Mouse (Mus musculus): ENCODE measurements around the gene Dnmt1. TPM values are rescaled to one million over a fixed set of nuclear protein-coding genes. Genes with fewer than 3 reads are reported as not detected.

Dnmt1 gene
- polyA plus RNA-seq, 2 experiments, result 43.1 to 55.9 TPM

- no peak overlapping the region for H3K9ac ChIP-seq (replicated peaks)
Measured at GRCm38 (mm10) chr9:20895382-20895781, 64.3 kb downstream of the Dnmt1 start.

GRCm38 (mm10) chr9:20894629-20895028 is 65.1 kb downstream of the Dnmt1 start:
- WGBS (ENCODE audit: insufficient replicate concordance), result 83% methylated on average over 15 of the region's 15 CpGs
- Histone ChIP-seq H3K27me3 (ENCODE audit: control insufficient read depth, insufficient read depth, low read length) (no peaks in the 10 kb centered on the region), H3K9ac (replicated peaks) (no peak overlapping the region), H3K9me3 (ENCODE audit: control insufficient read depth, low read length) (no peaks in the 10 kb centered on the region), H3K27ac (no peak overlapping the region), H3K4me3 (ENCODE audit: insufficient read depth in 1 of 2, low read depth in 2 of 2, low read length in 2 of 2) (no peak overlapping the region), H3K4me2 (ENCODE audit: low read depth) (no peak overlapping the region), H3K4me1 (replicated peaks; ENCODE audit: control insufficient read depth in 2 of 2, insufficient read depth in 2 of 2, low read length in 1 of 2) (peaks cover 8 to 15% of the 10 kb centered on the region in 2 experiments), H3K36me3 (replicated peaks; ENCODE audit: control insufficient read depth, insufficient read depth, low read depth) (peaks cover 56% of the 10 kb centered on the region)
- no peak for TF ChIP-seq EP300 (IDR thresholded peaks at IDR 0.05; ENCODE audit: low read depth)
- no peak for TF ChIP-seq CTCF (IDR thresholded peaks at IDR 0.05; ENCODE audit: low read depth)
- DNase-seq (ENCODE audit: low read depth in 3 of 3, low spot score in 3 of 3) (no peak), ATAC-seq (ENCODE audit: insufficient read depth) (no peak)

More at GRCm38 (mm10) chr9:20895382-20895781, 64.3 kb downstream of the Dnmt1 start:
- Histone ChIP-seq H3K9me3 (ENCODE audit: control insufficient read depth, low read length) (no peaks in the 10 kb centered on the region), H3K4me2 (ENCODE audit: low read depth) (no peak overlapping the region), H3K4me3 (ENCODE audit: insufficient read depth in 1 of 2, low read depth in 2 of 2, low read length in 2 of 2) (no peak overlapping the region), H3K27ac (no peak overlapping the region), H3K27me3 (ENCODE audit: control insufficient read depth, insufficient read depth, low read length) (no peaks in the 10 kb centered on the region), H3K36me3 (replicated peaks; ENCODE audit: control insufficient read depth, insufficient read depth, low read depth) (peaks cover 48% of the 10 kb centered on the region), H3K4me1 (replicated peaks; ENCODE audit: control insufficient read depth in 2 of 2, insufficient read depth in 2 of 2, low read length in 1 of 2) (peaks cover 4 to 7% of the 10 kb centered on the region in 2 experiments)
- DNase-seq (ENCODE audit: low read depth in 3 of 3, low spot score in 3 of 3), result no peak
- 83% methylated on average over 9 of the region's 9 CpGs for WGBS (ENCODE audit: insufficient replicate concordance)
- ATAC-seq (ENCODE audit: insufficient read depth), result no peak
- no peak for TF ChIP-seq EP300 (IDR thresholded peaks at IDR 0.05; ENCODE audit: low read depth)
- no peak for TF ChIP-seq CTCF (IDR thresholded peaks at IDR 0.05; ENCODE audit: low read depth)

DNA sequence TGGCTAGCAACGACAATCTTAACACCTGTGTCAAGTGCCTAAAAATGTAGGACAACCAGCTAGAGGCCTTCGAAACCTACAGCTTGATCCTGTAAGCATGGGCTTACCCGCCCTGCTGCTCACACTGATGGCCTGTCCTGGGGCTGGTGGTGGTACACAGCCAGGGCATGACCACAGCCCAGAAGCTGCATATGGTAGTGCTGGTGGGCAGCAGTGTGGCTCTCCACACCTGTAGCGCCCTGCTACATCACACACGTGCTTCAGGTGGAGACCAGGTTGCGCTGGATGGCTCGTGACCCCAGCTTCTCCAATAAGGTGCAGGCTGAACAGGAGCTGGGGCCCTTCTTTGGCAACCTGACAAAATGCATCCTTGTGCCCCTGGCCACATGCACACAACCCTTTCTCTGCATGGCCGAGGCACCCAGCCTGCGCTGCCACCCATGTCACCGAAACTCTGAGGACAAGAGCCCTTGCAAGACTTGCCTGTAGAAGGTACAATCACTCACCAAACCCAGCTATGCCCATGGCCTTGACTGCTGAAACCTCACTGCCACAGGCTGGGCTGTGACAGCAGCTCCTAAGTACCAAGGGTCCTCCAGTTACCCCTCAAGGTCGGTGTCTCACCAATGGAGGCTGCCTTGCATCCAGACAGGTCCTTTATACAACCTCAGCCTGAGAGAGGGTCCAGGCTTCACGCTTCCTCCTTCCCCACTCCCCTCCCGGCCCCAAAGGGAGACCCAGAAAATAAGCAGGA is 65.9 kb downstream of the Dnmt1 start:
- Histone ChIP-seq H3K4me3 (ENCODE audit: insufficient read depth in 1 of 2, low read depth in 2 of 2, low read length in 2 of 2) (no peak overlapping the region), H3K4me2 (ENCODE audit: low read depth) (no peak overlapping the region), H3K9me3 (ENCODE audit: control insufficient read depth, low read length) (no peaks in the 10 kb centered on the region), H3K36me3 (replicated peaks; ENCODE audit: control insufficient read depth, insufficient read depth, low read depth) (peaks cover 60% of the 10 kb centered on the region), H3K4me1 (replicated peaks; ENCODE audit: control insufficient read depth in 2 of 2, insufficient read depth in 2 of 2, low read length in 1 of 2) (peaks cover 13 to 15% of the 10 kb centered on the region in 2 experiments), H3K27ac (no peak overlapping the region), H3K27me3 (ENCODE audit: control insufficient read depth, insufficient read depth, low read length) (no peaks in the 10 kb centered on the region), H3K9ac (replicated peaks) (no peak overlapping the region)
- 76% methylated on average over 13 of the region's 13 CpGs for WGBS (ENCODE audit: insufficient replicate concordance)
- DNase-seq (ENCODE audit: low read depth in 3 of 3, low spot score in 3 of 3), result no peak
- TF ChIP-seq EP300 (IDR thresholded peaks at IDR 0.05; ENCODE audit: low read depth), result no peak
- no peak for TF ChIP-seq CTCF (IDR thresholded peaks at IDR 0.05; ENCODE audit: low read depth)
- no peak for ATAC-seq (ENCODE audit: insufficient read depth)

GRCm38 (mm10) chr9:20893069-20893468 is 66.6 kb downstream of the Dnmt1 start:
- no peaks in the 10 kb centered on the region for H3K27me3 ChIP-seq (ENCODE audit: control insufficient read depth, insufficient read depth, low read length)
- WGBS (ENCODE audit: insufficient replicate concordance), result 42% methylated on average over 5 of the region's 5 CpGs
- DNase-seq (ENCODE audit: low read depth in 3 of 3, low spot score in 3 of 3) (no peak), ATAC-seq (ENCODE audit: insufficient read depth) (no peak)
- TF ChIP-seq EP300 (IDR thresholded peaks at IDR 0.05; ENCODE audit: low read depth) (no peak), CTCF (IDR thresholded peaks at IDR 0.05; ENCODE audit: low read depth) (no peak)
- no peaks in the 10 kb centered on the region for H3K9me3 ChIP-seq (ENCODE audit: control insufficient read depth, low read length)
- no peak overlapping the region for H3K27ac ChIP-seq
- peaks cover 60% of the 10 kb centered on the region for H3K36me3 ChIP-seq (replicated peaks; ENCODE audit: control insufficient read depth, insufficient read depth, low read depth)
- H3K9ac ChIP-seq (replicated peaks), result no peak overlapping the region
- H3K4me1 ChIP-seq (replicated peaks; ENCODE audit: control insufficient read depth in 2 of 2, insufficient read depth in 2 of 2, low read length in 1 of 2), result peaks cover 13 to 14% of the 10 kb centered on the region in 2 experiments
- no peak overlapping the region for H3K4me3 ChIP-seq (ENCODE audit: insufficient read depth in 1 of 2, low read depth in 2 of 2, low read length in 2 of 2)
- H3K4me2 ChIP-seq (ENCODE audit: low read depth), result no peak overlapping the region

- no peak overlapping the region for H3K4me2 ChIP-seq (ENCODE audit: low read depth)
- H3K9ac ChIP-seq (replicated peaks), result no peak overlapping the region
- no peak overlapping the region for H3K4me3 ChIP-seq (ENCODE audit: insufficient read depth in 1 of 2, low read depth in 2 of 2, low read length in 2 of 2)
- TF ChIP-seq CTCF (IDR thresholded peaks at IDR 0.05; ENCODE audit: low read depth) (no peak), EP300 (IDR thresholded peaks at IDR 0.05; ENCODE audit: low read depth) (no peak)
- WGBS (ENCODE audit: insufficient replicate concordance), result 42% methylated on average over 5 of the region's 5 CpGs
- peaks cover 60% of the 10 kb centered on the region for H3K36me3 ChIP-seq (replicated peaks; ENCODE audit: control insufficient read depth, insufficient read depth, low read depth)
- peaks cover 9 to 16% of the 10 kb centered on the region in 2 experiments for H3K4me1 ChIP-seq (replicated peaks; ENCODE audit: control insufficient read depth in 2 of 2, insufficient read depth in 2 of 2, low read length in 1 of 2)
- ATAC-seq (ENCODE audit: insufficient read depth) (no peak), DNase-seq (ENCODE audit: low read depth in 3 of 3, low spot score in 3 of 3) (no peak)
- H3K27me3 ChIP-seq (ENCODE audit: control insufficient read depth, insufficient read depth, low read length), result no peaks in the 10 kb centered on the region
- no peaks in the 10 kb centered on the region for H3K9me3 ChIP-seq (ENCODE audit: control insufficient read depth, low read length)
- H3K27ac ChIP-seq, result no peak overlapping the region
Measured at GRCm38 (mm10) chr9:20892104-20892653, 67.5 kb downstream of the Dnmt1 start.
